Mouse (Mus musculus) heart, postnatal 10 days (tissue): ENCODE results near the gene Abcg5. TPM values are rescaled to one million over a fixed set of nuclear protein-coding genes. Genes with fewer than 3 reads are reported as not detected.

Experiments
- DNase-seq, 2 experiments: peaks; one replicate each; pipeline ENCODE4 v3.0.0; 2021
- intact Hi-C: fragments of 180-260 bp; cut with DNase I; formaldehyde crosslinking; loops from one replicate; pipeline ENCODE4 v1.15.1; 2025
- total RNA-seq, 2 experiments: library from RNA; stranded (reverse); gene quantifications; 2 replicates each; pipeline ENCODE4 v1.2.3; 2021

Abcg5 gene
- not detected for total RNA-seq

- intact Hi-C loops = no loop called here
- no peak for DNase-seq
Observed at GRCm38 (mm10) chr17:84682734-84683717, at the start of gene Abcg5. Abcg5 (minus strand) TSS chr17:84683011.

- intact Hi-C loops = no loop called here
- no peak for DNase-seq
Observed at GRCm38 (mm10) chr17:84732612-84733011, 49.8 kb upstream of the Abcg5 start.

GRCm38 (mm10) chr17:84731361-84731760, 48.5 kb upstream of the Abcg5 start:
- DNase-seq = no peak
- intact Hi-C loops = no loop called here

GRCm38 (mm10) chr17:84729140-84729539, 46.3 kb upstream of the Abcg5 start:
- intact Hi-C loops = no loop called here

GRCm38 (mm10) chr17:84728201-84728911, 45.5 kb upstream of the Abcg5 start:
- DNase-seq = no peak
- intact Hi-C loops = no loop called here

More at GRCm38 (mm10) chr17:84729140-84729539, 46.3 kb upstream of the Abcg5 start:
- no peak for DNase-seq

GRCm38 (mm10) chr17:84725163-84725562, 42.4 kb upstream of the Abcg5 start:
- no peak for DNase-seq
- intact Hi-C loops = no loop called here

GRCm38 (mm10) chr17:84724028-84724427, 41.2 kb upstream of the Abcg5 start:
- intact Hi-C loops = no loop called here
- DNase-seq = no peak

- intact Hi-C loops = no loop called here
- DNase-seq = no peak
Observed at GRCm38 (mm10) chr17:84719105-84719504, 36.3 kb upstream of the Abcg5 start.

GRCm38 (mm10) chr17:84717416-84717815, 34.6 kb upstream of the Abcg5 start:
- intact Hi-C loops = no loop called here
- no peak for DNase-seq

GRCm38 (mm10) chr17:84716252-84716872, 33.6 kb upstream of the Abcg5 start:
- no peak for DNase-seq
- intact Hi-C loops = no loop called here

- intact Hi-C loops = no loop called here
- DNase-seq = no peak
Observed at GRCm38 (mm10) chr17:84714930-84715329, 32.1 kb upstream of the Abcg5 start.

GRCm38 (mm10) chr17:84713563-84714164, 30.9 kb upstream of the Abcg5 start:
- DNase-seq = no peak
- intact Hi-C loops = no loop called here

GRCm38 (mm10) chr17:84709403-84709851, 26.6 kb upstream of the Abcg5 start:
- intact Hi-C loops = no loop called here
- DNase-seq = no peak

- DNase-seq = no peak
- intact Hi-C loops = no loop called here
Observed at GRCm38 (mm10) chr17:84708818-84709217, 26.0 kb upstream of the Abcg5 start.

- intact Hi-C loops = no loop called here
- DNase-seq = no peak
Observed at GRCm38 (mm10) chr17:84707407-84707806, 24.6 kb upstream of the Abcg5 start.

GRCm38 (mm10) chr17:84698727-84699126, 15.9 kb upstream of the Abcg5 start:
- intact Hi-C loops = no loop called here
- DNase-seq = peak; percentile 65 to 72

- DNase-seq = no peak
- intact Hi-C loops = no loop called here
Observed at GRCm38 (mm10) chr17:84696537-84696936, 13.7 kb upstream of the Abcg5 start.

- DNase-seq = no peak
- intact Hi-C loops = no loop called here
Observed at GRCm38 (mm10) chr17:84693741-84694140, 10.9 kb upstream of the Abcg5 start.

- no peak for DNase-seq
- intact Hi-C loops = no loop called here
Observed at GRCm38 (mm10) chr17:84690111-84690510, 7.3 kb upstream of the Abcg5 start.

- no peak for DNase-seq
- intact Hi-C loops = no loop called here
Observed at GRCm38 (mm10) chr17:84689316-84689715, 6.5 kb upstream of the Abcg5 start.

GRCm38 (mm10) chr17:84688834-84689233, 6.0 kb upstream of the Abcg5 start:
- DNase-seq = no peak
- intact Hi-C loops = no loop called here
